Mouse (Mus musculus): Measurements from ENCODE around the gene Cd300e.
"Not testable (repeated sequence)": the region's sequence is repeated elsewhere in the genome, so short reads cannot be mapped to it uniquely, and the experiment has no call there.

The Cd300e gene

GRCm38 (mm10) chr11:115082196-115082595, 20.2 kb upstream of the Cd300e start:
- DNase-seq (ENCODE audit: low read depth, low spot score) = no peak

DNA sequence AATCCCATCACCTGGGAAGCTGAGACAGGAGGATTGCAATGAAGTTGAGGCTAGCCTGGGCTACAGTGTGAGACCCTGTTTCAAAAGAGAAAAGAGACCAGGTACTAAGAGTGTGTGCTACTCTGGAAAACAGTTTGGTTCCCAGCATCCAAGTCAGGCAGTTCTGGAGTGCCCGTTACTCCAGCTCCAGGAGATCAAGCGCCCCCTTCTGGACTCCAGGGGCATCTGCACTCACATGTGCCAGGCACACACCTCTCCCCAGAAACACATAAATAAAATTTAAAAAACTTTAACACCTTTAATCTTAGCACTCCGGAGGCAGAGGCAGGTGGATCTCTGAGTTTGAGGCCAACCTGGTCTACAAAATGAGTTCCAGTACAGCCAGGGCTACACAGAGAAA, 19.4 kb upstream of the Cd300e start:
- no peak for DNase-seq (ENCODE audit: low read depth, low spot score)

DNA sequence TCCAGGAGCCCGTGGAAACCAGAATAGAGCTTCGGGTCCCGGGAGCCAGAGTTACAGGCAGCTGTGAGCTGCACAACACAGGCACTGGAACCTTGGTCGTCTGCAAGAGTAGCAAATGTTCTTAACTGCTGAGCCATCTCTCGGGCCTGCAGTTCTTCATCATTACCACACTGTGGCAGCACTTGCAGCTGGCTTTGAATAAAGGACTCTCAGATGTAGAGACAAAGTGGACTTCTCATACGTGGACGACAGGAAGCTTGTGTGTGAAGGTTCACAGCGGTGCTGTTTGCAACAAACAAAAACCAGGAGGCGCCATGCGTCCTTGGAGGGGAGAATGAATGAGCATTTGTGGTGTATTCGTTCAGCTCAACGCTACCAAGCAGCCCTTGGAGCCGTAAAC, 18.9 kb upstream of the Cd300e start:
- DNase-seq (ENCODE audit: low read depth, low spot score) = peak; percentile 82

DNA sequence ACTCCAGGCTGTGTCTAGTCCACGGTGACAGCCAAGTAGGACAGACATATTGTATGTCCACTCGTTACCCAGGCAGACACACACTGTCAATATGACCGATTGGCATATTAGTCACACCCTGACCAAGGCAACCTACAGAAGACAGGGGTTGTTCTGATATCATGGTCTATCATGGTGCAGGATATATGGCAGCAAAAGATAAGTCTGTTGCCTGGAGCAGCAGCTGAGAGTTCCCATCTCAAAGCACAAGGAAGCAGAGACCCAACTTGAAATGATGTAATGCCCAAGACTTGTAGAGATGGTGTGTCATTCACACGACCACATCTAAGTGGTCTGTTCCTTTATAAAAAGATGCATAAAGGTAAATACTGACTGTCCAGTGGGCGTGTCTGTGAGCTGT, 16.7 kb upstream of the Cd300e start:
- DNase-seq (ENCODE audit: low read depth, low spot score) = no peak

DNA sequence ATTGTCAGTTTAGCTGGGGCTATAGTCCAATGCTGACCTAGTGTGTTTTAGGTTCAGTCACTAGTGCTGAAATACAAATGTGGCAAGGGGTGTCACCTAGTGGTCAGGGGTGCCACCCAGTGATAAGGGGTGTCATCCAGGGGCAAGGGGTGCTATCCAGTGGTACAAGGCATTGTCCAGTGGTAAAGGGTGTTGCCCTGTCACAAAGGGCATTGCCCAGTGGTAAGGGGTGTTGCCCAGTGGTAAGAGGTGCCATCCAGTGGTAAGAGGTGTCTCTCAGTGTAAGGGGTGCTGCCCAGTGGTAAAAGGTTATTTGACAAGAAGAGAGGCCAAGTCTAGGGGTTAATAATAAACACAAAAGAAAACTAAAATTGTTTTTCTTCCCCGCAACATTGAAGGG, 15.5 kb upstream of the Cd300e start:
- no peak for DNase-seq (ENCODE audit: low read depth, low spot score)

DNA sequence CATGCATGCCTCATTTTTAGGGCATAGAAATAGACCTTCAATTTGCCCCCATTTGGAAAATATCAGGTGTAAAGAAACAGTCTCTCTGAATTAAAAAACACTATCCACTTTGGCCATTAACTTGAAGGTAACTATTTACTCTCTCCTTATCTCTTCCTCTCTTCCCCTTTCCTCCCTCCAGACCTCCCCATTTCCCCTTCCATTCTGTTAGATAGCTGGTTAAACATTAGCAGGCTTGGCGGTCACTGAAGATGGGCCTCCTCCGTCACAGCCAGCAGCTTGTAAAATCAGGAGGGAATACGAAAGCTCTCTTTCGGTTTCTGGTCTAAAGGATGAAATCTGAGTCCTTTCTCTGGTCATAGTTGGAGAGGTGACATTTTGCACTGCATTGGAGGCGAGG, 13.9 kb upstream of the Cd300e start:
- DNase-seq (ENCODE audit: low read depth, low spot score) = no peak

GRCm38 (mm10) chr11:115075407-115075806, 13.4 kb upstream of the Cd300e start:
- no peak for DNase-seq (ENCODE audit: low read depth, low spot score)

DNA sequence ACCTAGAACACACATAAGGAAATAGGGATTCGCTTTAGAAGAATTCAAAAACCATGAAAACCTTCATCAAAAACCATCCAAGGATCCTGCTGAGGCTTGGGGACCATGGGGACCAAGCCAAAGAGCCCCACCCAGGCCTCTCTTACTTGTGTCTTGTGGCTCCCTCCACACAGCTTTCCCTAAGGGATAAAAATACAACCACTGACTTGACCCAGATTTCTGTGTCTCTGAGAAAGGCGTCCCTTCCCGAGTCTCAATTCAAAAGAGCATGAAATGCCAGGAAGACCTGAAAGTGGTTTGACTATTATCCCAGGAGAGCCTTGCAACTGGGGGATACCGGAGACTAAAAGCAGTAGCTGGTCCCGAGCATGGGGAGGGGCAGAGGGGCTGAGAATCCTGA, 11.0 kb upstream of the Cd300e start:
- DNase-seq (ENCODE audit: low read depth, low spot score) = no peak

- no peak for DNase-seq (ENCODE audit: low read depth, low spot score)
These were observed 9.8 kb upstream of the Cd300e start for GRCm38 (mm10) chr11:115071631-115072294.

- DNase-seq (ENCODE audit: low read depth, low spot score) = no peak
These were observed 9.1 kb upstream of the Cd300e start for GRCm38 (mm10) chr11:115071015-115071551.

DNA sequence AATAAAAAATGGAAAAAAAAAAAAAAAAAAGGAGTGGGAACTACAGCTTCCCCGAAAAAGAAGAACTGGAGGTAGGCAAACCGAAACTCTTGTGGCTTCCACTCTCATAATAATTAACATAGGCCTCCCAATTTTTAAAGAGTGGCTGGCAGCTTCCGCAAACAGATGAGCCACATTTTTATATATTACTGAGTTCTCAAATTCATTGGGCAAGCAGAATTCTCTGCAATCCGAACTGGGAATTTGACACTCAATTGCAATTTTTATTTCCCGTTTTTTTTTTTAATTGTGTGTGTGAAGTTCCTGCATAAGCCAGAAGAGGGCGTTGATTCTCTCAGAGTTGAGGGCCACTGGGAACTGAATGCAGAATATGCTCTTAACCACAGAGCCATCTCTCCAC, 4.8 kb upstream of the Cd300e start:
- DNase-seq (ENCODE audit: low read depth, low spot score) = no peak

- DNase-seq (ENCODE audit: low read depth, low spot score) = no peak
These were observed 2.2 kb downstream of the Cd300e start for GRCm38 (mm10) chr11:115059797-115060196.

DNA sequence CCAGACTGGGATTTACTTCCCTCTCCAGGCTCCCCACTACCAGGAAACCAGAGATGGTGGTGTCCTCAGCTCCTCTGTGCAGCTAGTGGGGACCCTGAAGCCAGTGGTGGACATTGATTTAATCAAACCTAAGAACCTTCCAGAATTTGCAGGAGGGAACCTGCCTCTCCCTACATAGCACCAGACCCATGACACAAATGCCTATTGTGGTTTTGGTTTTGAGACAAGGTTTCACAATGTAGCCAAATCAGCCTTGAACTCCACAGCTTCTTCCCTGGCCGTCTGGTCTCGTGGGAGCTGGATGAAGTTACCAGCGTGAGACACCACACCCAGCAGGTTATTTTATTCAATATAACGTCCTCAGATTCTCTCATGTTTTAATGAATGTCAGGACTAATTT, 3.3 kb downstream of the Cd300e start:
- DNase-seq (ENCODE audit: low read depth, low spot score) = no peak

DNA sequence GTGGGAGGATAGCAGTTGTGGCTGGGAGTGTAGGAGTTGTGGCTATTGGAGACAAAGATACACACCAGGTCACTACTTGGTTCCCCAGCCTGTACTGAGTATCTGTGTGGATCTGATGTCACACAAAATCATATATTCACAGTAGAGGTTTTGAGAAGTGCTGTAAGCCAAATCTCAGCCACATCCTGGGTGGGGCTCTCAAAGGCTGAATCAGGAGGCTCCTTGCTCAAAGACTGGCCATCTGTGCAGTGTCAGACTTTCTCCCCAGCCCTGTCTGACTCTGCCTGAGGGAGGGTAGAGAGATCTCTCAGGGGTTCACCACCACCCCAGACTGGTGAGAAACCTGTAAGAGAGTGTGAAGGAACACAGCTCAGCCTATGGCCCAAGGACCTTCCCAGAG, 7.4 kb downstream of the Cd300e start:
- DNase-seq (ENCODE audit: low read depth, low spot score) = no peak

DNA sequence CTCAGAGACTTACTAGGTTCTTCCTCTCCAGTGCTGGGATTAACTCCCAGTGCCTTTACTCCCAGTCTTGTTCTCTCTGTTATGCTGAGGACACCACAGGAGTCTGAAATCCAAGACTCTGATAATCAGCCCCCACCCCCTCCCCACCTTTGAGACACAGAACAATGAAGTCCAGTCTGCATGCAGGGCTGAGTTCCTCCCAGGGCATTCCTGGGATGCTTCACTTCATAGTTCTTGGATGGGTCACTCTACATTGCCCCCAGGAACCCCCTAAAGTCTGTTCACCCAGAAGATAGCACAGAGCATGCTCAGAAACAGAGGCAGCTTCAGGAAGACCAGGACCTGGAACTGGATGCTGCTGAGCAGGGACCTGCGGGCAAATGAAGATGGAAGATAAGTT, 9.0 kb downstream of the Cd300e start:
- DNase-seq (ENCODE audit: low read depth, low spot score) = no peak

GRCm38 (mm10) chr11:115052206-115052605, 9.8 kb downstream of the Cd300e start:
- DNase-seq (ENCODE audit: low read depth, low spot score) = peak; percentile 51

- DNase-seq (ENCODE audit: low read depth, low spot score) = peak; percentile 27
These were observed 12.6 kb downstream of the Cd300e start for GRCm38 (mm10) chr11:115049282-115049895.

GRCm38 (mm10) chr11:115048259-115048658, 13.7 kb downstream of the Cd300e start, which contains the start of gene Cd300ld3:
Cd300ld3 (minus strand) TSS chr11:115048409.
- no peak for DNase-seq (ENCODE audit: low read depth, low spot score)

- not testable (repeated sequence) for DNase-seq (ENCODE audit: low read depth, low spot score)
These were observed 24.3 kb downstream of the Cd300e start, which contains the start of gene Cd300ld5 for GRCm38 (mm10) chr11:115037669-115038068. Cd300ld5 (minus strand) TSS chr11:115037769.

- not testable (repeated sequence) for DNase-seq (ENCODE audit: low read depth, low spot score)
These were observed 35.1 kb downstream of the Cd300e start, which contains the start of gene Cd300ld4 for GRCm38 (mm10) chr11:115026912-115027311. Cd300ld4 (minus strand) TSS chr11:115027012.

DNA sequence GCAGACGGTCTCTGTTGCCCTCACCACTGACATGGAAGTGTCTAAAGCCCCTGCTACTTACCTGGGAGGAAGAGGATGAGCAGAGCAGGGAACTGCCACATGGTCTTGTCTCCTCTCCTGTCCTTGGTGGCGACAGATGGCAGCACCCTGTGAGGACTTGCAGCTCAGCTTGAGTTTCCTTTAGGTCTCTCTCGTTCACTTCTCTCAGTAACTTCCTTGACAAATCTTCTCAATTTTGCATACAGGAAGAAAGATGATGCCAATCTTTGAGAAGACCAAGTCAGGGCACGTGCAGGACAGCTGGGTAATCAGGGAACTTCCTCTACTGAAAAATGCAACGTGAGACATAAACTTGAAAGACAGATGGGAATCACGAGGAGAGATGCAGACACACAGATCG, 45.9 kb downstream of the Cd300e start, which contains the start of gene Cd300ld2:
Gene Cd300ld2 (minus strand): TSS at position 101 of the 400 bp plus-strand sequence.
- DNase-seq (ENCODE audit: low read depth, low spot score) = not testable (repeated sequence)

- no peak for DNase-seq (ENCODE audit: low read depth, low spot score)
These were observed 57.9 kb downstream of the Cd300e start for GRCm38 (mm10) chr11:115004070-115004469.
